Mouse (Mus musculus): ENCODE measurements around the gene Ptprr. TPM values are rescaled to one million over a fixed set of nuclear protein-coding genes. Genes with fewer than 3 reads are reported as not detected.

Gene Ptprr
- polyA plus RNA-seq, 1 experiment from 2014 or later: 15.0 TPM

GRCm38 (mm10) chr10:116078636-116079035 lies 60.6 kb downstream of the Ptprr start:
- no peak overlapping the region for H3K4me2 ChIP-seq
- 68% methylated on average over 5 of the region's 5 CpGs for WGBS
- H3K9me3 ChIP-seq: no peaks in the 10 kb centered on the region
- no peaks in the 10 kb centered on the region for H3K27me3 ChIP-seq
- H3K36me3 ChIP-seq: no peaks in the 10 kb centered on the region
- H3K9ac ChIP-seq: no peak overlapping the region
- peaks cover 4% of the 10 kb centered on the region; the same call in 1 of the 2 replicates for H3K4me1 ChIP-seq (replicated peaks)
- no peak for ATAC-seq (ENCODE audit: low FRiP score)
- no peak overlapping the region for H3K4me3 ChIP-seq
- H3K27ac ChIP-seq: no peak overlapping the region

- H3K4me3 ChIP-seq: no peak overlapping the region
- no peaks in the 10 kb centered on the region for H3K36me3 ChIP-seq
- no peaks in the 10 kb centered on the region for H3K9me3 ChIP-seq
- WGBS: 31% methylated on average over 7 of the region's 7 CpGs
- ATAC-seq (ENCODE audit: low FRiP score): no peak
- no peak overlapping the region for H3K4me2 ChIP-seq
- no peak overlapping the region for H3K27ac ChIP-seq
- H3K27me3 ChIP-seq: no peaks in the 10 kb centered on the region
- peaks cover 4% of the 10 kb centered on the region; the same call in 1 of the 2 replicates for H3K4me1 ChIP-seq (replicated peaks)
- H3K9ac ChIP-seq: no peak overlapping the region
Measured at GRCm38 (mm10) chr10:116079396-116079795, 61.4 kb downstream of the Ptprr start.

- Histone ChIP-seq H3K4me1 (replicated peaks) (peaks cover 4% of the 10 kb centered on the region; the same call in 1 of the 2 replicates), H3K9me3 (no peaks in the 10 kb centered on the region), H3K27me3 (no peaks in the 10 kb centered on the region), H3K9ac (no peak overlapping the region), H3K4me2 (no peak overlapping the region), H3K27ac (no peak overlapping the region), H3K36me3 (no peaks in the 10 kb centered on the region), H3K4me3 (no peak overlapping the region)
- ATAC-seq (ENCODE audit: low FRiP score): no peak
- WGBS: 88% methylated on average over 6 of the region's 6 CpGs
Measured at GRCm38 (mm10) chr10:116080841-116081240, 62.8 kb downstream of the Ptprr start.

GRCm38 (mm10) chr10:116083965-116084364 lies 66.0 kb downstream of the Ptprr start:
- H3K4me3 ChIP-seq: no peak overlapping the region
- no peak overlapping the region for H3K9ac ChIP-seq
- WGBS: 35% methylated on average over 3 of the region's 3 CpGs
- no peaks in the 10 kb centered on the region for H3K27me3 ChIP-seq
- no peak overlapping the region for H3K27ac ChIP-seq
- ATAC-seq (ENCODE audit: low FRiP score): no peak
- no peak overlapping the region for H3K4me2 ChIP-seq
- no peaks in the 10 kb centered on the region for H3K9me3 ChIP-seq
- H3K36me3 ChIP-seq: no peaks in the 10 kb centered on the region
- H3K4me1 ChIP-seq (replicated peaks): peaks cover 4% of the 10 kb centered on the region; the same call in 1 of the 2 replicates

GRCm38 (mm10) chr10:116096466-116096865 lies 78.5 kb downstream of the Ptprr start:
- Histone ChIP-seq H3K4me2 (no peak overlapping the region), H3K36me3 (no peaks in the 10 kb centered on the region), H3K9me3 (no peaks in the 10 kb centered on the region), H3K4me3 (no peak overlapping the region), H3K27ac (no peak overlapping the region), H3K9ac (no peak overlapping the region), H3K4me1 (replicated peaks) (no peaks in the 10 kb centered on the region), H3K27me3 (no peaks in the 10 kb centered on the region)
- no peak for ATAC-seq (ENCODE audit: low FRiP score)
- 87% methylated on average over 13 of the region's 13 CpGs for WGBS

GRCm38 (mm10) chr10:116098470-116098869 lies 80.5 kb downstream of the Ptprr start:
- Histone ChIP-seq H3K9me3 (no peaks in the 10 kb centered on the region), H3K4me3 (no peak overlapping the region), H3K27me3 (no peaks in the 10 kb centered on the region), H3K4me2 (no peak overlapping the region), H3K4me1 (replicated peaks) (no peaks in the 10 kb centered on the region), H3K27ac (no peak overlapping the region), H3K9ac (no peak overlapping the region), H3K36me3 (no peaks in the 10 kb centered on the region)
- ATAC-seq (ENCODE audit: low FRiP score): no peak
- WGBS: 89% methylated on average over 7 of the region's 7 CpGs

- Histone ChIP-seq H3K4me1 (replicated peaks) (no peaks in the 10 kb centered on the region), H3K4me3 (no peak overlapping the region), H3K27ac (no peak overlapping the region), H3K36me3 (no peaks in the 10 kb centered on the region), H3K4me2 (no peak overlapping the region), H3K9me3 (no peaks in the 10 kb centered on the region), H3K27me3 (no peaks in the 10 kb centered on the region), H3K9ac (no peak overlapping the region)
- WGBS: 73% methylated on average over 4 of the region's 4 CpGs
- ATAC-seq (ENCODE audit: low FRiP score): no peak
Measured at GRCm38 (mm10) chr10:116108176-116108575, 90.2 kb downstream of the Ptprr start.

- H3K27ac ChIP-seq: no peak overlapping the region
- no peak overlapping the region for H3K9ac ChIP-seq
- no peaks in the 10 kb centered on the region for H3K4me1 ChIP-seq (replicated peaks)
- no peak overlapping the region for H3K4me2 ChIP-seq
- H3K36me3 ChIP-seq: peaks cover 5% of the 10 kb centered on the region; the same call in 1 of the 2 replicates
- 91% methylated on average over 1 of the region's 1 CpGs for WGBS
- no peak overlapping the region for H3K4me3 ChIP-seq
- H3K27me3 ChIP-seq: no peaks in the 10 kb centered on the region
- H3K9me3 ChIP-seq: 0 out of 2 replicates have a peak, but pooled peaks cover 3% of the 10 kb centered on the region
- ATAC-seq (ENCODE audit: low FRiP score): no peak
Measured at GRCm38 (mm10) chr10:116108730-116109129, 90.7 kb downstream of the Ptprr start.

GRCm38 (mm10) chr10:116112868-116113267 lies 94.9 kb downstream of the Ptprr start:
- Histone ChIP-seq H3K4me3 (no peak overlapping the region), H3K27me3 (no peaks in the 10 kb centered on the region), H3K9ac (no peak overlapping the region), H3K36me3 (peaks cover 9% of the 10 kb centered on the region; the same call in 1 of the 2 replicates), H3K9me3 (0 out of 2 replicates have a peak, but pooled peaks cover 5% of the 10 kb centered on the region), H3K27ac (no peak overlapping the region), H3K4me2 (no peak overlapping the region), H3K4me1 (replicated peaks) (no peaks in the 10 kb centered on the region)
- 96% methylated on average over 11 of the region's 11 CpGs for WGBS
- no peak for ATAC-seq (ENCODE audit: low FRiP score)

- H3K9ac ChIP-seq: no peak within 1 kb of the TSS
- ATAC-seq (ENCODE audit: low FRiP score): no peak
- H3K27ac ChIP-seq: no peak within 1 kb of the TSS
- no peak within 1 kb of the TSS for H3K4me2 ChIP-seq
- 0 out of 2 replicates have a peak, but pooled peaks cover 5% of the 10 kb centered on the region for H3K9me3 ChIP-seq
- H3K4me3 ChIP-seq: no peak within 1 kb of the TSS
- H3K4me1 ChIP-seq (replicated peaks): no peaks in the 10 kb centered on the region
- no peaks in the 10 kb centered on the region for H3K27me3 ChIP-seq
- 95% methylated on average over 39 of the region's 39 CpGs for WGBS
- H3K36me3 ChIP-seq: peaks cover 9% of the 10 kb centered on the region; the same call in 1 of the 2 replicates
Measured at GRCm38 (mm10) chr10:116113867-116114474, 96.0 kb downstream of the Ptprr start, which contains the start of gene 4933416C03Rik. TSS of gene 4933416C03Rik (minus strand) at chr10:116113917.

GRCm38 (mm10) chr10:116115881-116116677 lies 98.1 kb downstream of the Ptprr start:
- no peaks in the 10 kb centered on the region for H3K27me3 ChIP-seq
- WGBS: 80% methylated on average over 4 of the region's 4 CpGs
- no peak for ATAC-seq (ENCODE audit: low FRiP score)
- no peaks in the 10 kb centered on the region for H3K4me1 ChIP-seq (replicated peaks)
- peaks cover 9% of the 10 kb centered on the region; the same call in 1 of the 2 replicates for H3K36me3 ChIP-seq
- H3K27ac ChIP-seq: no peak overlapping the region
- H3K4me3 ChIP-seq: no peak overlapping the region
- H3K4me2 ChIP-seq: no peak overlapping the region
- 0 out of 2 replicates have a peak, but pooled peaks cover 5% of the 10 kb centered on the region for H3K9me3 ChIP-seq
- no peak overlapping the region for H3K9ac ChIP-seq

GRCm38 (mm10) chr10:116117060-116117459 lies 99.0 kb downstream of the Ptprr start:
- H3K4me1 ChIP-seq (replicated peaks): no peaks in the 10 kb centered on the region
- H3K4me3 ChIP-seq: no peak overlapping the region
- peaks cover 9% of the 10 kb centered on the region; the same call in 1 of the 2 replicates for H3K36me3 ChIP-seq
- H3K4me2 ChIP-seq: no peak overlapping the region
- 92% methylated on average over 8 of the region's 8 CpGs for WGBS
- H3K9me3 ChIP-seq: 0 out of 2 replicates have a peak, but pooled peaks cover 5% of the 10 kb centered on the region
- no peak overlapping the region for H3K9ac ChIP-seq
- H3K27ac ChIP-seq: no peak overlapping the region
- ATAC-seq (ENCODE audit: low FRiP score): no peak
- H3K27me3 ChIP-seq: no peaks in the 10 kb centered on the region
